Mouse (Mus musculus) embryonic fibroblast, embryonic 13.5 days (primary cell): ENCODE measurements around the gene Aven. TPM values are rescaled to one million over a fixed set of nuclear protein-coding genes. Genes with fewer than 3 reads are reported as not detected.

Experiments
- H3K27ac ChIP-seq: 2 replicates; pipeline ENCODE4 v1.5.1; 2012; ENCODE audit warnings: low read length, control low read depth, inconsistent platforms; ENCODE audit not compliant: insufficient read depth
- H3K4me1 ChIP-seq: 2 replicates; pipeline ENCODE4 v1.6.1; 2011; ENCODE audit warnings: low read length; ENCODE audit not compliant: control insufficient read depth, insufficient read depth
- H3K4me3 ChIP-seq: 2 replicates; pipeline ENCODE4 v1.5.1; 2011; ENCODE audit warnings: mild to moderate bottlenecking, control low read depth, low read length; ENCODE audit not compliant: insufficient read depth
- CTCF ChIP-seq: IDR thresholded peaks from 2 replicates; pipeline ENCODE4 v1.5.1; 2011; ENCODE audit warnings: mild to moderate bottlenecking, control low read depth, low read length, moderate library complexity, borderline replicate concordance; ENCODE audit not compliant: insufficient read depth
- POLR2A ChIP-seq: IDR thresholded peaks from 2 replicates; pipeline ENCODE4 v1.6.1; 2011; ENCODE audit warnings: low read depth, mild to moderate bottlenecking, control low read depth, low read length, moderate library complexity
- polyA plus RNA-seq: library from polyadenylated mRNA; stranded (reverse); fragments of >200 nt; gene quantifications from 2 replicates; pipeline ENCODE4 v1.2.4, GENCODE M21; 2011; ENCODE audit warnings: low read depth; ENCODE audit not compliant: missing spikeins, insufficient read length

The Aven gene
- polyA plus RNA-seq, 1 experiment, result 10.6 TPM

DNA sequence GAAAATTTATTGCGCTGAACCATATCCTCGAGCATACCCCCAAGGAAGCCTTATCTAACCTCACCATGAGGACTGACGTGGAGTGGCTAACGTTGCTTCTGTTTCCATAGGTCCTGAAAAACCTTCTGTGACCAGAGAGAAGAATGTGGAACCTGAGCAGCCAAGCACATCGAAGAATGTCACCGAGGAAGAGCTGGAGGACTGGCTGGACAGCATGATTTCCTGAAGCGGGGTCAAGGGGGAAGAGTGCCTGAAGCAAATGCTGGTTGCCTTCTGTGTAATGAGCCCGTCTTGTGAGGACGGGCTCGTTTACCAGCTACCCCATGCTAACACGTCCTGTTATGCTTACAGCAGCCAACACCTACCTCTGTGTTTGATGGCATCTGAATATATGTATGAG is 137.9 kb downstream of the Aven start:
- H3K4me1 ChIP-seq, result no peaks in the 10 kb centered on the region
- no peak overlapping the region for H3K4me3 ChIP-seq
- TF ChIP-seq CTCF (no peak), POLR2A (no peak)
- H3K27ac ChIP-seq, result no peak overlapping the region

DNA sequence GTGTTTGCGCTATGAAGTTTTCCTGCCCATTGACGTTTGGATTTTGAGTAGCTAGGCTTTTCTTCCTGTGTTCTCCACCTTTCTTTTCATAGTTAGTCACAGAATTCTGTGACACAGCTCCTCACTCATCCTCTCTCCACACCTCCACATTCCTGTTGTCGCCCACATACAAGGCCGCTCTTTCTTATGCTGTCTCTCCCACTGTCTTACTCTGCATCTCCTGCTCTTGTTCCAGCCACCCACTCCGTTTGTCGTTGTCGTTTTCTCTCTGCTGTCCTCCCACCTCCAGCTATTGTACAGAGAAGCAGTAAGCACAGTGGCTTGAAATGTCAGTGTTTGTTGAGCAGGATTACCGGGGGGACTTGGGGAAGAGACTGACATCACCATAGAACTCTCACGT is 139.8 kb downstream of the Aven start:
- Histone ChIP-seq H3K4me1 (no peaks in the 10 kb centered on the region), H3K27ac (no peak overlapping the region), H3K4me3 (no peak overlapping the region)
- TF ChIP-seq CTCF (no peak), POLR2A (no peak)

DNA sequence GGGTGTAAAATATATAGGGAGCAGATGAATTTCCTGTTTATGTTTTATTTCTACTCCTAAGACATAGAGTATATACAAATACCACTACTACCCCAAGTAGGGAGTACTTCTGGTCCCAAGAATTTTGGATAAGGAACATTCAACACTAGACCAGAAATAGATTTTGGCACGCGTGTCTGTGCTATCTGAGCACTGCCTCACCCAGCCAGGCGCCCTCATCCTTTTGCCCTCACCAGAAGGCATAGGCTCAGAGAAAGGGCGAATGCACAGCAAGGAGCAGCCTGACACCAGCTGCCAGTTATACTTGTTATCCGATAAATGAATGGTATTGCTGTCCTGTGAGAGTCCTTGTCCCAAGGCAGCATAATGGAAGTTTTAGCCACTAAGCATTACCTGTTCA is 144.4 kb downstream of the Aven start:
- Histone ChIP-seq H3K27ac (no peak overlapping the region), H3K4me3 (no peak overlapping the region), H3K4me1 (no peaks in the 10 kb centered on the region)
- TF ChIP-seq POLR2A (no peak), CTCF (no peak)

DNA sequence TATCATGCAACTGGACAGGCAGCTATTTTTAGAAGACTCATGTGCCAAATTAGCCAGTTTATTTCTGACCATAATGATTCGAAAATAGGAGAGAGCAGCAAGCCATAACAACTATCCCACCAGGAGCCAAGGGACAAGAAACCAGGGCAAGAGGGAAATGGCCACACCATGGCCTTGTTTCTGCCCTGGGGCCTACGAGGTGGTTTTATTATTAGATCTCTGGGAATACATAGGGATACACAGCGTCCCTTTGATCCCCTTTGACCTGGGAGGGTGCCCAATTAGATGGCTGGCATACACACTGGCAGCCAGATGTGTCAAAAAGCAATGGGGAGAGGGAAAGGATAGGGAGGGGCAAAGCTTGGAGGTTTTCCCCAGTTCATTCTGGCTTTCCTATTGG is 161.1 kb downstream of the Aven start:
- no peak overlapping the region for H3K27ac ChIP-seq
- H3K4me3 ChIP-seq, result no peak overlapping the region
- no peaks in the 10 kb centered on the region for H3K4me1 ChIP-seq
- no peak for TF ChIP-seq POLR2A
- no peak for TF ChIP-seq CTCF

DNA sequence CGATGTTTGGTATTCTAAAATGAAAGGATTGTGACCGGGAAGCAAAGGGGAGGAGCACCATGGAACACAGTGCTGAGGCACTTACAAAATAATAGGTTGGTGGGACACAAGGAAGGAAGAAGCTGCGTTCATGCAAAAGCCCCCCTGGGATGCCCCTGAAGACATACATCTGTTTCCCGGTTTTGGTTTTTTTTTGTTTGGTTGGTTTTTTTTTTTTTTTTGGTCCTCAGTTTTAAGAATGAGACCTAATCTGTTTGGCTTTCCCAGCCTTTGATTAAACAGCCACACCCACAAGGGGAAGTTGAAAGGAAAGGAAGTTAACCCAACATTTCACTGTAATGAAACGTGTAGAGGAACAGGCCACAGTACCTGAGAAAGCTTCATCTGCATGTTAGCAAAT is 163.4 kb downstream of the Aven start:
- no peak overlapping the region for H3K27ac ChIP-seq
- H3K4me1 ChIP-seq, result no peaks in the 10 kb centered on the region
- no peak overlapping the region for H3K4me3 ChIP-seq
- TF ChIP-seq POLR2A (no peak), CTCF (no peak)

DNA sequence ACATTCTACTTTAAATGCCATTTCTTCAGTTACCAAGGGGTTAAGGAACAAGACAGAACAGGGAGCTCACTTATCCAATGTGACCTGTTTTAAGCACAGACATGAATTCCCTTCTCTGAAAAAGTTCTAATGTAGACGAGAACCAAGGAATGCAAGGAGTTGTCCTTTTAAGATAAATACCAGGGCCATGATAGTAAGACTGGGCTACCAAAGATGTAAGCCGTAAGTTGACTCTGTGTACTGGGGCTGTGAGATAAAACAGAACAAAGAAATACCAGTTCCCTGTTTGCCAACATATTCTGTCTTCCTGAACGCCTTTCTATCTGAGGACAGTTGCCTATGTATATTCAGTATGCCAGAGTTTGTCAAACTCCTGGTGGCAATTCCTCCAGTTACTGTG is 176.7 kb downstream of the Aven start:
- H3K4me3 ChIP-seq, result no peak overlapping the region
- TF ChIP-seq POLR2A, result no peak
- no peak for TF ChIP-seq CTCF
- no peak overlapping the region for H3K27ac ChIP-seq
- H3K4me1 ChIP-seq, result no peaks in the 10 kb centered on the region

DNA sequence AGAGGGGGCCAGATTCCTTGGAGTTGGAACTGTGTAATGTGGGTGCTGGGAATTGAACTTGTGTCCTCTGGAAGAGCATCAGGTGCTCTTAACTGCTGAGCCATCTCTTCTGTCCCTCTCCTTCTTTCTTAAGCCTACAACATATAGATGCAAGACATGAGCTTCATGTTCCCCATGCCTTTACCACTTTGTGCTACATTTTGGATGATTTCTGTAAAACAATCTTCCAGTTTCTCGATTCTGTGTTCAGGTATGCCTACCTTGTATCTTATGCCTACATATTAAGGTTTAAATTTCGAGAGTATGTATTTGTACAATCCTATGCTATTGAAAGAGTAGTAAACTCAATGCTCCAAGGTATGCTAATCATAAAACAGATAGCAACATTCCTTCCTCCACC is 183.4 kb downstream of the Aven start:
- Histone ChIP-seq H3K4me1 (no peaks in the 10 kb centered on the region), H3K27ac (no peak overlapping the region), H3K4me3 (no peak overlapping the region)
- TF ChIP-seq CTCF (no peak), POLR2A (no peak)

DNA sequence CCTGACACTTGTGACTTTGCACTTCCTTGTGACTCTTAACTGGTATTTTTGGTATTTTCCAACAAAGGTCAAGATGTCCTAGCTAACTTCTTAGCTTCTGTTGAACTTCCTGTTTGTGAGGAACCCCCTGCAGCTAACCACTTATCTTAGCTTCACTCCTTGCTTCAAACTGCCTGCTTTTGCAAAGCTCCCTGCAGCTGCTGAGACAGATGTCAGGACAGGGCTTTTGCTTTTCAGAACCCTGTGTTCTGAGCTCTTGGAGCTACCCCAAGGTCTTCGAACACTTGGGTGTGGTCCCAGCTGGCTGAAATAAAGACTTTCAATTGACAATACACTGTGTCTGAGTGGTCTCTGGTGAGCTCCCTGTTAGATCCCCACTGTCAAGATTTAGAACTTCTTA is 184.0 kb downstream of the Aven start:
- no peak overlapping the region for H3K4me3 ChIP-seq
- H3K4me1 ChIP-seq, result no peaks in the 10 kb centered on the region
- no peak overlapping the region for H3K27ac ChIP-seq
- no peak for TF ChIP-seq POLR2A
- TF ChIP-seq CTCF, result no peak

DNA sequence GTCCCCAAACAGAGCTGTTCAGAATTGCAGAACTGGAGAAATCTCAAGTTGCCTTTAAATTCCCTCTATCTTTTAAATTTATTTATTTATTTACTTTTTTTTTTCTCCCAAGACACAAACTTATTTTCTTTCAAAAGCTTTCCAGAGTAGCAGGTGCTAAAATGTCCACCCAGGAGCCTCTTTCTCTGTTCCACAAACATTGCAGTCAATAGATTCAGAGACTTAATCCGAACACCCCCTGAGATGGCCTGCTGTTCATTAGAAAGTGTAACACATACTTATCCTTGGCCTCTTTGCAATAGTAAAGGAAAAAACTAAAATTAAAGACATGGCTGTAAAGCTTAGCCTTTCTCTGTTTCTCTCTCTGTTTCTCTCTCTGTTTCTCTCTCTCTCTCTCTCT is 184.5 kb downstream of the Aven start:
- H3K4me3 ChIP-seq, result no peak overlapping the region
- TF ChIP-seq CTCF, result no peak
- no peak for TF ChIP-seq POLR2A
- H3K4me1 ChIP-seq, result no peaks in the 10 kb centered on the region
- no peak overlapping the region for H3K27ac ChIP-seq

DNA sequence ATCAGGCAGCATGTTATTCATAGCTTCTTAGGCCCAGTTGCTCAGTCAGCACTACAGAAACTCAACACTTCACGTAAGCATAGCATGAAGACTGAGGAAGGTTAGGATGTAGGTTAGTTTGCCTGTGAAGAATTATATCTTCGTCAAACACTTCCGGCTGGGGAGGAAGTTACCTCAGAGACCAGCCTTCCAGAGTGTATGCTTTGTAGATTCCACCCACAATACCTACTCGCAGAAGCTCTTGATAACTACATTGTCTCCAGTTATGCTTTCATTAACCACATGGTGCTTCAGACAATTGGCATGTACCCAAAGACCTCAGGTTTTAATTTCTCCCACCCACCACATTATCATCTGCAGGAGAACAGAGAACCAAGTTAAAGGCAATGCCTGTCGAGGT is 189.1 kb downstream of the Aven start:
- no peak overlapping the region for H3K27ac ChIP-seq
- H3K4me3 ChIP-seq, result no peak overlapping the region
- TF ChIP-seq CTCF (no peak), POLR2A (no peak)
- no peaks in the 10 kb centered on the region for H3K4me1 ChIP-seq

Other genes starting within 250 kb of the Aven start
- gene Nutm1, start 233.7 kb upstream of the Aven start, polyA plus RNA-seq, result not detected in 2 replicates
- 70.7 and 79.5 TPM in 2 replicates for gene Nop10, start 231.0 kb upstream of the Aven start, polyA plus RNA-seq
- 27.9 and 29.2 TPM in 2 replicates for gene Slc12a6, start 227.1 kb upstream of the Aven start, polyA plus RNA-seq
- gene Gm21985, start 226.7 kb upstream of the Aven start, polyA plus RNA-seq, result not detected in 2 replicates
- gene Emc4, start 124.9 kb upstream of the Aven start, polyA plus RNA-seq, result 65.8 and 71.9 TPM in 2 replicates
- gene Katnbl1, start 113.8 kb upstream of the Aven start, polyA plus RNA-seq, result 24.9 and 26.1 TPM in 2 replicates
- 21.8 and 23.0 TPM in 2 replicates for gene Emc7, start 38.0 kb upstream of the Aven start, polyA plus RNA-seq
- not detected in 2 replicates for gene Chrm5, start 12.2 kb upstream of the Aven start, polyA plus RNA-seq